Mouse (Mus musculus): ENCODE measurements around the gene Sec61b. TPM values are rescaled to one million over a fixed set of nuclear protein-coding genes. Genes with fewer than 3 reads are reported as not detected.

Sec61b gene
- 296 and 305 TPM in 2 replicates for polyA plus RNA-seq (2015; fragmentation: Nextera tagmentation; extraction: Ambion mirVana)

DNA sequence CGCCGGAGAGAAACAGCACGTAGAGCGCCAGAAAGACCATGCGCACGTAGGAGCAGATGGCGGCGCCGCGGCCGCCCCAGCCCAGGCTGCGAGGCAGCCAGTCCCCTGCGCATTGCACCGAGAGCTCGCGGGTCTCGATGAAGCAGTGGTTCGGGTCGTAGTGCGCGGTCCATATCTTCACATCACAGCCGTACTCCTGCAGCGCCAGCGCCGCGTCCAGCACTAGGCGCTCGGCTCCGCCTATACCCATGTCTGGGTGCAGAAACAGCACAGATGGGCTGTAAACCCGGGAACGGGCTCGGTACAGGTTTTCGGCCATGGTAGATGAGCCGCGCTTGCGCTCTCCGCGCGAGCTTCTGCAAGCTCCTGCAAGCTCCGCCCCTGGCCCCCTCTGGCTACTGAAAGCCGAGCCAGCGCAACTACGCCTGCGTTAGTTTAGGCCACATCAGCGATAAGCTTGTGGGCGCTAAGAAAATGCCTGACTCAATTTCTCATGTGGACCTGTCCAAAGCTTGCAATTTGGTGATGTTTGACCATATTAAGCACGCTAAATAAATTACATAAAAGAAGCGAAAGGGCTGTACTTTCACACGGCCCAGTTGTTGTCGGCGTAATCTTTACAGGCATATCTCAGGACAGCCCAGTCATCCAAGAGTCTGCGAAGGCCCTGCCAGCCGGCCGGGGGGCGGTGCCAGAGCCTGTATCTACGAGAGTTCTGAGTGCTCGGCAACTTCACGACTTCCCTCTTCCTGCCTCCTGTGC, at the start of gene Sec61b, which contains the start of gene Alg2:
Gene Sec61b (plus strand): TSS at position 691 of the 762 bp plus-strand sequence.
Gene Alg2 (minus strand): TSS at position 366 of the 762 bp plus-strand sequence.
- ATAC-seq (ENCODE audit: low FRiP score): peak; percentile 98
- Histone ChIP-seq H3K27me3 (no peaks in the 10 kb centered on the region), H3K4me1 (replicated peaks) (peaks cover 38% of the 10 kb centered on the region), H3K27ac (peak within 1 kb of the TSS; percentile 97), H3K4me2 (peak within 1 kb of the TSS; percentile 85), H3K9me3 (0 out of 2 replicates have a peak, but pooled peaks cover 1% of the 10 kb centered on the region), H3K9ac (peak within 1 kb of the TSS; percentile 91), H3K36me3 (peaks cover 62% of the 10 kb centered on the region), H3K4me3 (peak within 1 kb of the TSS; percentile 65)
- WGBS: under 1% methylated on average over 58 of the region's 58 CpGs

- no peak overlapping the region for H3K27ac ChIP-seq
- no peak for ATAC-seq (ENCODE audit: low FRiP score)
- no peak overlapping the region for H3K4me3 ChIP-seq
- H3K9me3 ChIP-seq: no peaks in the 10 kb centered on the region
- no peak overlapping the region for H3K4me2 ChIP-seq
- 90% methylated on average over 15 of the region's 16 CpGs for WGBS
- no peaks in the 10 kb centered on the region for H3K36me3 ChIP-seq
- no peak overlapping the region for H3K9ac ChIP-seq
- peaks cover 27% of the 10 kb centered on the region for H3K4me1 ChIP-seq (replicated peaks)
- H3K27me3 ChIP-seq: 0 out of 2 replicates have a peak, but pooled peaks cover 11% of the 10 kb centered on the region
Observed at GRCm38 (mm10) chr4:47425247-47425830, 49.1 kb upstream of the Sec61b start.

- ATAC-seq (ENCODE audit: low FRiP score): no peak
Observed at GRCm38 (mm10) chr4:47427606-47428005, 46.9 kb upstream of the Sec61b start.

GRCm38 (mm10) chr4:47430557-47430956, 43.9 kb upstream of the Sec61b start:
- Histone ChIP-seq H3K9ac (no peak overlapping the region), H3K4me2 (no peak overlapping the region), H3K36me3 (no peaks in the 10 kb centered on the region), H3K9me3 (no peaks in the 10 kb centered on the region), H3K4me1 (replicated peaks) (peaks cover 19% of the 10 kb centered on the region), H3K27me3 (0 out of 2 replicates have a peak, but pooled peaks cover 11% of the 10 kb centered on the region), H3K27ac (no peak overlapping the region), H3K4me3 (no peak overlapping the region)
- 83% methylated on average over 6 of the region's 6 CpGs for WGBS
- ATAC-seq (ENCODE audit: low FRiP score): no peak

More at GRCm38 (mm10) chr4:47427606-47428005, 46.9 kb upstream of the Sec61b start:
- H3K27me3 ChIP-seq: 0 out of 2 replicates have a peak, but pooled peaks cover 11% of the 10 kb centered on the region
- H3K4me1 ChIP-seq (replicated peaks): peaks cover 21% of the 10 kb centered on the region
- WGBS: 77% methylated on average over 3 of the region's 3 CpGs
- no peak overlapping the region for H3K4me3 ChIP-seq
- H3K9me3 ChIP-seq: no peaks in the 10 kb centered on the region
- H3K36me3 ChIP-seq: no peaks in the 10 kb centered on the region
- no peak overlapping the region for H3K27ac ChIP-seq
- H3K9ac ChIP-seq: no peak overlapping the region
- no peak overlapping the region for H3K4me2 ChIP-seq

GRCm38 (mm10) chr4:47431081-47431480, 43.4 kb upstream of the Sec61b start:
- no peaks in the 10 kb centered on the region for H3K9me3 ChIP-seq
- no peak for ATAC-seq (ENCODE audit: low FRiP score)
- H3K27me3 ChIP-seq: 0 out of 2 replicates have a peak, but pooled peaks cover 11% of the 10 kb centered on the region
- WGBS: 92% methylated on average over 5 of the region's 5 CpGs
- no peak overlapping the region for H3K9ac ChIP-seq
- H3K4me2 ChIP-seq: no peak overlapping the region
- H3K4me1 ChIP-seq (replicated peaks): peaks cover 23% of the 10 kb centered on the region
- H3K4me3 ChIP-seq: no peak overlapping the region
- H3K27ac ChIP-seq: no peak overlapping the region
- no peaks in the 10 kb centered on the region for H3K36me3 ChIP-seq

- ATAC-seq (ENCODE audit: low FRiP score): no peak
- H3K27ac ChIP-seq: no peak overlapping the region
- no peaks in the 10 kb centered on the region for H3K9me3 ChIP-seq
- 66% methylated on average over 7 of the region's 7 CpGs for WGBS
- H3K4me1 ChIP-seq (replicated peaks): peaks cover 40% of the 10 kb centered on the region
- no peaks in the 10 kb centered on the region for H3K36me3 ChIP-seq
- 0 out of 2 replicates have a peak, but pooled peaks cover 5% of the 10 kb centered on the region for H3K27me3 ChIP-seq
- no peak overlapping the region for H3K4me3 ChIP-seq
- H3K9ac ChIP-seq: no peak overlapping the region
- no peak overlapping the region for H3K4me2 ChIP-seq
Observed at GRCm38 (mm10) chr4:47432766-47433165, 41.7 kb upstream of the Sec61b start.

DNA sequence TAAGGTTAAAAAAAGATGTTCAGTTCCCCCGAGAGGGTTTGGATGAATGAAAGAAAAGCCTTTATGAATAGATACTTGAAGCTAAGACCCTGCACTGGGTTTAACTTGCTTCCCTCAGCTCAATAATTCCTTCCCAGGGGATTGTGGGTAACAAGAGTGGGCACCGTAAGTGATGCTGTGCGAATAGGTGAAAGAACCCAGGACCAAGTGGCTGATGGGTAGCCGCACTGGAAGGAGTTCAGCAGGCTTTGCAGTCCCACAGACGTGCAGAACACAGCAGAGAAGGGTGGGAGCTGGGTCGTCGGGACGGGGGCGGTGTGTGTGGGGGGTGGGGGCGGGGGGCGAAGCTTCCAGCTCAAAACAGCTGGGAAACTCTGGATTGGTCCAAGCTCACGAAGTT, 39.3 kb upstream of the Sec61b start:
- peaks cover 57% of the 10 kb centered on the region for H3K4me1 ChIP-seq (replicated peaks)
- ATAC-seq (ENCODE audit: low FRiP score): no peak
- H3K36me3 ChIP-seq: no peaks in the 10 kb centered on the region
- H3K9ac ChIP-seq: no peak overlapping the region
- 75% methylated on average over 12 of the region's 12 CpGs for whole genome bisulfite sequencing
- H3K4me2 ChIP-seq: no peak overlapping the region
- H3K4me3 ChIP-seq: no peak overlapping the region
- no peak overlapping the region for H3K27ac ChIP-seq
- H3K27me3 ChIP-seq: no peaks in the 10 kb centered on the region; the same call in 1 of the 2 replicates
- H3K9me3 ChIP-seq: no peaks in the 10 kb centered on the region

DNA sequence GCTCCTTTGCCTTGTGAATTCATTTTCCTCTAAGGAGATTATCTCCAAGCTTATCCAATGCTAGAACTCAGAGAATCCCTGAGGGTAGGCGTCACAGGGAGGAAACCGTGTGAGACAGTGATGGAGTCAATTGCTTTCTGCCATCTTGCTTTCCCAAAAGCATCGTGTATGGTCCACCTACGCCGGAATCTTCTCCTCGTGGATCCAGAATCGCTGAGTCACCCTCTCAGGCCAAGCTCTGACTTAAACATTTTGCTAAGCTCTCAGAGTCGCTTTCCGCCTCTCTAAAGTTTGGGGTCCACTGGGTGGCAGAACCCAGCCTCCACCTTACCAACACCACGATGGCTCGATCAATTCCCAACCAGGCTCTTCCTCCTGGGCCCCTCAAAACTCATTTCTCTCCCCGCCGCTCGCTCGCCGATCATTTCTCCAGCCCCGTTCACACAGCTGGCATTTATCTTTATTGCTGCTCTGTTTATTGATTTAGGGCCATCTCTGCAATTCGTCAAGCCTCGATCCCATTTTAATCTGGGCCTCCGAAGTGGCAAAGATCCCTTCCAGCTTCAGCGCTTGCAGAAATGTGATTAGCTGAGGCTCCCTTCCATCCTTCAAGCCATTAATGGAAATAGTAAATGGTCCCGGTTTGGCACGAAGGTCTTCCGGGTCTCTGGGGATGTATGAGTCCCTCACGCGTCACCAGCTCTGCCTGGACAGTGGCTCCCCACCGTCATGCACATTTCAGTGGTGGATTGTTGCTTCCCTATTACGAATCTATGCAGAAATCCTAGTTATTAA, 38.7 kb upstream of the Sec61b start:
- Histone ChIP-seq H3K9me3 (no peaks in the 10 kb centered on the region), H3K27me3 (no peaks in the 10 kb centered on the region; the same call in 1 of the 2 replicates), H3K9ac (no peak overlapping the region), H3K4me3 (no peak overlapping the region), H3K4me2 (0 out of 2 replicates have a peak overlapping the region, but pooled peaks have one; percentile 1), H3K36me3 (no peaks in the 10 kb centered on the region), H3K27ac (peak overlapping the region; percentile 89; the same call in 1 of the 2 replicates), H3K4me1 (replicated peaks) (peaks cover 60% of the 10 kb centered on the region)
- WGBS: 59% methylated on average over 28 of the region's 28 CpGs
- ATAC-seq (ENCODE audit: low FRiP score): no peak

DNA sequence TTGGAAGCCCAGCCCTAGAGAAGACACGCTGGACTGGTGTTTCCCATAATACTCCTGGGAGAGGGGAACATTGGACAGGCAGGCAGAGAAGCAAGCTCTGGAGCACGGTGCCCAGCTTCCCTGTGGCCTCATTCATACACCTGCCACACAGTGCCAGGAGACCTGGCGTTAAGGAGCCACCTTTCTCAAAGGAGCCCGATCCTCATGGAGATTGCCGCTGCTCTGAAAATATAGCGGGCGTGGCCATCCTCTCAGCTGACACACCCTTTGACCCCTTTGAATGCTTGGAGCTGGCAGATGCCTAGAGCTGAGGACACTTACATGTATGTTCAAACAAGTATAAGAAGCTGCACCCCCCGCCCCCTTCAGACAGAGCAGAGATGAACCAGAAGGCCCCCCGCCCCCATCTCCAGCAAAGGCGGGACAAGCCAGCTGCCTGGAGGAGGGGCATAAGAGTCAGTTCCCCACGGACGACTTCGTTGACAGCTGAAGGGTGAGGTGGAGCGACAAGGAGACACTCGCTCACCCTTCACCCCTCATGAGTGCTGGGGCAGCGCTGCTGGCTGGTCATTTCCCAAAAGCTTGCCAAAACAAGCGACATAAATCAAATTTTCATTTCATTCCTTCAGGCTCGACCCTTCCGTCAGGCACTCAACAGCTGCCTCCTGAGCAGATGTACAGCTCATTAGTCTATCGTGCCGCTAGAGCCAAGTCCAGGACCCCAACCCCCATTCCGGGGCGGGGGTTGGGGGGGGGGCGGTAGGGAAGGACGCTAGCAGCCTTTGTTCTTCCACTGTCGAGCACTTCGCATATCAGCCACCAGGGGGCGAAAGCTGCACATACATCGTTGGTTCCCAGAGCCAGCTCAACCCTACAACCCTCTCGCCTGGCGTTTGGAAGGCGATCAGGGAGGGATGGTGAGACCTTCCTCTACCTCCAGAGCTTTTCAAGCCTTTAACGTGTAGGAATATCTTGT, 36.8 kb upstream of the Sec61b start:
- Histone ChIP-seq H3K36me3 (no peaks in the 10 kb centered on the region), H3K9ac (peak overlapping the region; percentile 78), H3K9me3 (no peaks in the 10 kb centered on the region), H3K27me3 (no peaks in the 10 kb centered on the region; the same call in 1 of the 2 replicates), H3K4me3 (peak overlapping the region; percentile 43), H3K27ac (peak overlapping the region; percentile 89), H3K4me2 (peak overlapping the region; percentile 72), H3K4me1 (replicated peaks) (peaks cover 60% of the 10 kb centered on the region)
- WGBS: under 1% methylated on average over 33 of the region's 33 CpGs
- peak; percentile 85 for ATAC-seq (ENCODE audit: low FRiP score)

GRCm38 (mm10) chr4:47438956-47439355, 35.5 kb upstream of the Sec61b start:
- ATAC-seq (ENCODE audit: low FRiP score): no peak
- no peaks in the 10 kb centered on the region; the same call in 1 of the 2 replicates for H3K27me3 ChIP-seq

GRCm38 (mm10) chr4:47440951-47441350, 33.5 kb upstream of the Sec61b start:
- H3K27ac ChIP-seq: no peak overlapping the region
- H3K36me3 ChIP-seq: no peaks in the 10 kb centered on the region
- peaks cover 38% of the 10 kb centered on the region for H3K4me1 ChIP-seq (replicated peaks)
- 90% methylated on average over 11 of the region's 11 CpGs for WGBS
- H3K9me3 ChIP-seq: no peaks in the 10 kb centered on the region
- H3K27me3 ChIP-seq: no peaks in the 10 kb centered on the region; the same call in 1 of the 2 replicates
- H3K4me2 ChIP-seq: no peak overlapping the region
- no peak for ATAC-seq (ENCODE audit: low FRiP score)
- no peak overlapping the region for H3K4me3 ChIP-seq
- H3K9ac ChIP-seq: no peak overlapping the region

More at GRCm38 (mm10) chr4:47438956-47439355, 35.5 kb upstream of the Sec61b start:
- peaks cover 56% of the 10 kb centered on the region for H3K4me1 ChIP-seq (replicated peaks)
- no peaks in the 10 kb centered on the region for H3K36me3 ChIP-seq
- 77% methylated on average over 6 of the region's 6 CpGs for WGBS
- peak overlapping the region; percentile 89 for H3K27ac ChIP-seq
- no peak overlapping the region; the same call in 1 of the 2 replicates for H3K9ac ChIP-seq
- H3K4me3 ChIP-seq: no peak overlapping the region
- no peaks in the 10 kb centered on the region for H3K9me3 ChIP-seq
- H3K4me2 ChIP-seq: no peak overlapping the region

All from hindbrain, embryonic 13.5 days (tissue).